Mouse (Mus musculus) stomach, postnatal 0 days (tissue): ENCODE results near the gene Rhox3a2. TPM values are rescaled to one million over a fixed set of nuclear protein-coding genes. Genes with fewer than 3 reads are reported as not detected.
"Not testable (repeated sequence)": the region's sequence is repeated elsewhere in the genome, so short reads cannot be mapped to it uniquely, and the experiment has no call there.

Source experiments
- ATAC-seq: fragments of 200-750 bp; cut with Nextera tagmentation; 2 replicates; pipeline ENCODE4 v1.8.0; 2017; ENCODE audit not compliant: low FRiP score, low TSS enrichment
- DNase-seq: peaks from one replicate; pipeline ENCODE4 v3.0.0-alpha.2; 2016; ENCODE audit warnings: low spot score
- H3K27ac ChIP-seq: fragments of 300-500 bp; sonication (generic); replicated peaks from 2 replicates; pipeline ENCODE4 v1.5.1; 2014; ENCODE audit warnings: mild to moderate bottlenecking, control low read depth
- H3K27me3 ChIP-seq: fragments of 300-500 bp; sonication (generic); 2 replicates; pipeline ENCODE4 v1.6.1; 2014; ENCODE audit warnings: low read length; ENCODE audit not compliant: control insufficient read depth, insufficient read depth
- H3K36me3 ChIP-seq: fragments of 300-500 bp; sonication (generic); 2 replicates; pipeline ENCODE4 v1.6.1; 2014; ENCODE audit warnings: low read length, mixed read lengths; ENCODE audit not compliant: control insufficient read depth, insufficient read depth
- H3K4me1 ChIP-seq: fragments of 300-500 bp; sonication (generic); replicated peaks from 2 replicates; pipeline ENCODE4 v1.6.1; 2014; ENCODE audit warnings: antibody characterized with exemption; ENCODE audit not compliant: control insufficient read depth, insufficient read depth
- H3K4me2 ChIP-seq: fragments of 300-500 bp; sonication (generic); replicated peaks from 2 replicates; pipeline ENCODE4 v1.6.1; 2014; ENCODE audit warnings: low read depth, mild to moderate bottlenecking, control low read depth, moderate library complexity
- H3K4me3 ChIP-seq: fragments of 300-500 bp; sonication (generic); 2 replicates; pipeline ENCODE4 v1.5.1; 2014; ENCODE audit warnings: low read depth, low read length, control low read depth
- H3K9ac ChIP-seq: fragments of 300-500 bp; sonication (generic); 2 replicates; pipeline ENCODE4 v1.6.1; 2014; ENCODE audit warnings: mild to moderate bottlenecking, low read length, control low read depth, mixed read lengths
- H3K9me3 ChIP-seq: fragments of 300-500 bp; sonication (generic); 2 replicates; pipeline ENCODE4 v1.6.1; 2016; ENCODE audit warnings: low read length; ENCODE audit not compliant: control insufficient read depth
- WGBS: fragments of 180-500 bp; shearing (Covaris S2); extraction: QIAGEN DNeasy Blood & Tissue Kit; methylation state at CpG from one replicate; pipeline ENCODE4 v1.1.7; 2014; 5-methylcytosine and 5-hydroxymethylcytosine counted together
- polyA plus RNA-seq: library from polyadenylated mRNA; unstranded; fragments of >200 nt; fragmentation: Nextera tagmentation; extraction: Ambion mirVana; gene quantifications from 2 replicates; pipeline ENCODE4 v1.2.1, GENCODE M21; 2015

Gene Rhox3a2
- not detected in 2 replicates for polyA plus RNA-seq

- no CpG with 5 or more reads among the region's 1 CpGs for WGBS
- H3K27me3 ChIP-seq, H3K27ac ChIP-seq, H3K9ac ChIP-seq, DNase-seq, H3K4me2 ChIP-seq, ATAC-seq, H3K9me3 ChIP-seq, H3K4me3 ChIP-seq, H3K36me3 ChIP-seq, H3K4me1 ChIP-seq: not testable (repeated sequence)
These were observed at the start of gene Rhox3a2 for GRCm38 (mm10) chrX:37379728-37380127. TSS of gene Rhox3a2 (plus strand) at chrX:37380028.

DNA sequence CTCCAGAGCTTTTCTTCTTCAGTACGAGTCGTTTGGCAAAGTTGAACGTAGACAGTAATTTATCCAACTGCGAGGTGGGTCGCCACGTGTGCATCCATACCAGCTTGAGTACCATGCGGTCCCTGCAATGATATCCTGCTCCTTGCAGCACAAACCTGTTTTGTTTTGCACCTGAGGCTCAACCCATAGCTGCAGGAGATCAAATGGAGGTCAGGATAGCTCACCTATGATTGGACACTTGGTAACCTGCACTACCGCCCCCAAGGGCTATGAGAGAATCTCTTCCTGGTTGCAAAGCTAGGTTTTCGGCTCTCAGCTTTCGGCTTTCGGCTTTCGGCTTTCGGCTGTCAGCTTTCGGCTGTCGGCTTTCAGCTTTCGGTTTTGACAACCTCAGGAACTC lies 10.7 kb downstream of the Rhox3a2 start, which contains the start of gene Rhox4a2:
Gene Rhox4a2 (plus strand): TSS at position 301 of the 400 bp plus-strand sequence.
- ATAC-seq, H3K4me3 ChIP-seq, DNase-seq, H3K9me3 ChIP-seq, H3K27me3 ChIP-seq, H3K27ac ChIP-seq, H3K9ac ChIP-seq, H3K4me2 ChIP-seq, H3K4me1 ChIP-seq, H3K36me3 ChIP-seq: not testable (repeated sequence)
- 93% methylated on average over 8 of the region's 16 CpGs for WGBS

- not testable (repeated sequence) for DNase-seq, H3K4me2 ChIP-seq, H3K36me3 ChIP-seq, H3K27me3 ChIP-seq, H3K9me3 ChIP-seq, H3K4me3 ChIP-seq, ATAC-seq, H3K4me1 ChIP-seq, H3K9ac ChIP-seq, H3K27ac ChIP-seq
- WGBS = no CpG with 5 or more reads among the region's 9 CpGs
These were observed 31.9 kb downstream of the Rhox3a2 start, which contains the start of gene Rhox2b for GRCm38 (mm10) chrX:37411767-37412166. TSS of gene Rhox2b (plus strand) at chrX:37412067.

DNA sequence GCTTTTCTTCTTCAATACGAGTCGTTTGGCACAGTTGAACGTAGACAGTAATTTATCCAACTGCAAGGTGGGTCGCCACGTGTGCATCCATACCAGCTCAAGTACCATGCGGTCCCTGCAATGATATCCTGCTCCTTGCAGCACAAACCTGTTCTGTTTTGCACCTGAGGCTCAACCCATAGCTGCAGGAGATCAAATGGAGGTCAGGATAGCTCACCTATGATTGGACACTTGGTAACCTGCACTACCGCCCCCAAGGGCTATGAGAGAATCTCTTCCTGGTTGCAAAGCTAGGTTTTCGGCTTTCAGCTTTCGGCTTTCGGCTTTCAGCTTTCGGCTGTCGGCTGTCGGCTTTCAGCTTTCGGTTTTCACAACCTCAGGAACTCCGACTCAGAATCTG lies 52.4 kb downstream of the Rhox3a2 start, which contains the start of gene Rhox4b:
Gene Rhox4b (plus strand): TSS at position 301 of the 400 bp plus-strand sequence.
- not testable (repeated sequence) for H3K9me3 ChIP-seq, H3K27me3 ChIP-seq, H3K36me3 ChIP-seq, H3K4me2 ChIP-seq, H3K4me3 ChIP-seq, H3K9ac ChIP-seq, ATAC-seq, H3K4me1 ChIP-seq, DNase-seq, H3K27ac ChIP-seq
- WGBS = 85% methylated on average over 14 of the region's 15 CpGs

Other genes with a start within 250 kb of the Rhox3a2 start
- 0.05 TPM in 1 of 2 replicates, not detected in the other for gene Akap14, start 211.2 kb upstream of the Rhox3a2 start, polyA plus RNA-seq
- 567 and 585 TPM in 2 replicates for gene Ndufa1, start 188.9 kb upstream of the Rhox3a2 start, polyA plus RNA-seq
- gene Rnf113a1, start 188.8 kb upstream of the Rhox3a2 start, polyA plus RNA-seq = 9.6 TPM in 2 replicates
- not detected in 2 replicates for gene Gm9, start 169.0 kb upstream of the Rhox3a2 start, polyA plus RNA-seq
- gene Rhox1, start 157.8 kb upstream of the Rhox3a2 start, polyA plus RNA-seq = not detected in 2 replicates
- gene Rhox2a, start 135.1 kb upstream of the Rhox3a2 start, polyA plus RNA-seq = not detected in 2 replicates
- not detected in 2 replicates for gene Rhox3a, start 130.1 kb upstream of the Rhox3a2 start, polyA plus RNA-seq
- not detected in 2 replicates for gene Rhox4a, start 114.7 kb upstream of the Rhox3a2 start, polyA plus RNA-seq
- not detected in 2 replicates for gene Rhox4a2, start 10.8 kb downstream of the Rhox3a2 start, polyA plus RNA-seq
- not detected in 2 replicates for gene Rhox2b, start 32.0 kb downstream of the Rhox3a2 start, polyA plus RNA-seq
- not detected in 2 replicates for gene Rhox4b, start 52.5 kb downstream of the Rhox3a2 start, polyA plus RNA-seq
- gene Rhox2c, start 73.7 kb downstream of the Rhox3a2 start, polyA plus RNA-seq = not detected in 2 replicates
- not detected in 2 replicates for gene Rhox3c, start 78.6 kb downstream of the Rhox3a2 start, polyA plus RNA-seq
- not detected in 2 replicates for gene Rhox4c, start 100.3 kb downstream of the Rhox3a2 start, polyA plus RNA-seq
- gene Rhox2d, start 113.4 kb downstream of the Rhox3a2 start, polyA plus RNA-seq = not detected in 2 replicates
- not detected in 2 replicates for gene Rhox4d, start 134.3 kb downstream of the Rhox3a2 start, polyA plus RNA-seq
- gene Rhox2e, start 150.4 kb downstream of the Rhox3a2 start, polyA plus RNA-seq = not detected in 2 replicates
- not detected in 2 replicates for gene Rhox3e, start 162.0 kb downstream of the Rhox3a2 start, polyA plus RNA-seq
- 0.23 TPM in 1 of 2 replicates, not detected in the other for gene Rhox4e, start 177.4 kb downstream of the Rhox3a2 start, polyA plus RNA-seq
- gene Rhox2f, start 191.4 kb downstream of the Rhox3a2 start, polyA plus RNA-seq = not detected in 2 replicates
- gene Rhox3f, start 201.0 kb downstream of the Rhox3a2 start, polyA plus RNA-seq = not detected in 2 replicates
- gene Rhox4f, start 227.7 kb downstream of the Rhox3a2 start, polyA plus RNA-seq = not detected in 2 replicates
- not detected in 2 replicates for gene Rhox3g, start 248.6 kb downstream of the Rhox3a2 start, polyA plus RNA-seq